Mouse (Mus musculus): ENCODE measurements around the gene Zbtb39.

DNA sequence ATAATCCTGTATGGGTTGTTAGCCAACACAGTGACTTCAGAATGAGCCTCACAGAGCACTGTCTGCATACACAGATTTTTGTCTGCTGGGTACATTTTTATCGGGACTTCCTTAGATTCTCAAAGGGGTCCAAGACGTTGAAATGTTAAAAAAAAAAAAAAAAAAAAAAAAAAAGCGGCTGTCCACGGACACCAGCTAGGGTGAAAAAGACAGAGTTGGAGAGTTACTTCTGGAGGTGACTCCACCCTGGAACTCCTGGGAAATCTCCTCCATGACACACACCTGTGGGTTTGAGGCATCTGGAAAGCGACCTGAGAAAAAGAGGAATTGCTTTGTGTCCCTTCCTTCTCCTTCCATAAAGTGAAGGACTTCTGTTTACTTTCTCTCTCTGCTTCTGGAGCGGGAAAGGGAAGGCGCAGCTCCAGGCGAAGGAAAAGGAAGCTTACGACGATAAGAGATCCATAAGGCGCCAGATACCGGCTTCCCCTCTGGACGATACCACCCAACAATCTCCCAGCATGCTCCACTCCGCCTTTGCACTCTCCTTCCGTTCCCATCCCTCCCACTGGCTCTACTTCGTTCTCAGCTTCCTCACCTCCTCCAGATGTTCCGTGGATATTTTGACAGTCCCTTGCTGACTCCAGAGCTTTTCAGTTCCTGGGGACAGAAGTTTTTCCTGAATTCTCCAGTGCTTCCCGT is 16.6 kb downstream of the Zbtb39 start:
- no peak for TF ChIP-seq CTCF (IDR thresholded peaks at IDR 0.05; ENCODE audit: extremely low read depth, insufficient read depth, low read length)
- TF ChIP-seq POLR2A (IDR thresholded peaks at IDR 0.05; ENCODE audit: extremely low read depth, insufficient read depth, low read length) = no peak
